Mouse (Mus musculus) telencephalon, adult 2 months (tissue): Measurements from ENCODE around the gene Pcsk5.

Experiments
- DNase-seq: peaks from one replicate; pipeline ENCODE4 v3.0.0-alpha.2; 2011; ENCODE audit warnings: low read depth, low spot score

Pcsk5 gene

DNA sequence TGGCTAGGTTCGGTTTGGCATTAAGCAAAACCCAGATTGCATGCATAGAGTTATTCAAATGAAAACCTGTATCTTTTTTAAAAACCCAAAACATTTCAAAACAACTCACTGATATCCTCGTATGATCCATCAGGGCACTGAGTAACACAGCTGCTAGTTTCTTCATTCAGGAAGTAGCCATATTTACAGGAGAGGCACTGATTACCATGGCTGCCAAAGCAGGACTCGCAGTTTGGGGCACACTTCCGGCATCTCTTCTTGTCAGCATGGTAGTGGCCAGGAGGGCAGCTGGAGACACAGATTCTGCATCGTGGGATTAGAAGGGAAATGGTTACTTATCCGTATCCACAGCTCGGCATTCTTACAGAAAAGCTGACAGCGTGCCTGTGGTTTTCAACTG, 265.1 kb downstream of the Pcsk5 start:
- DNase-seq = no peak

DNA sequence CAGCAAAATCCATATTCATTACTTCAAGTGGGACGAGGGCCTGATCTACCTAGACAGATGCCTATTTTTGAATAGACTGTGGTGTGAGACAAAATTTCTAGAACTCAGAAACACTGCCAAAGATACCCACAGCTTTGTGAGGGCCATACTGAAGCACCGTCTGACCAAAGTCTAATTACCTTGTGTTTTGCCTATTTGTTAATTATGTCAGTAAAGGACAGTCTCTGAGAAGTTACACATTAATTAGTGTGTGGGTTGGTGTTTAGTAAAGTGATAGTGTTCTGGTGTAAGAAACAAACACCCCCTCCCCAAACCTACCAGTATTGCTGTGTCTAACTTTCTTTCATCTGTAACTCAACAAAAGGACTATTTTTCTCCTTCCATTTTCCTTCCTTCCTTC, 266.5 kb downstream of the Pcsk5 start:
- DNase-seq = no peak

DNA sequence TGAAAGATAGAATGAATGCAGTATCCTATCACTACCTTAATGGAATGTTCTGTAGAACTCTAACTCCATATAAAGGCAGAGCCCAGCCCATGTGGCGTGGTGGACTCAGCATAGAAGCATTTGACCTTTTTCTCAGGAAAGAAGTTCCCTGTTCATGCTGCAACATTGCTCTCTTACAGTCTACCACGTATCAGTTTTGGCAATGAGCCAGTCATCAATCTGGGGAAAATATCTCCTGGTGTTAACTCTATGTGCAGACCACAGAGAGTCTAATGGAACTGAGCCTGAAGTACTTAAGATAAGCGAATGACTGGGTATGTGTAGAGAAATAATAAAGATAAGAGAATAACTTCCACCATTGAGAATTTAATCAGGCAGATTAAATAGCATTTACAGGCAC, 270.2 kb downstream of the Pcsk5 start:
- no peak for DNase-seq

DNA sequence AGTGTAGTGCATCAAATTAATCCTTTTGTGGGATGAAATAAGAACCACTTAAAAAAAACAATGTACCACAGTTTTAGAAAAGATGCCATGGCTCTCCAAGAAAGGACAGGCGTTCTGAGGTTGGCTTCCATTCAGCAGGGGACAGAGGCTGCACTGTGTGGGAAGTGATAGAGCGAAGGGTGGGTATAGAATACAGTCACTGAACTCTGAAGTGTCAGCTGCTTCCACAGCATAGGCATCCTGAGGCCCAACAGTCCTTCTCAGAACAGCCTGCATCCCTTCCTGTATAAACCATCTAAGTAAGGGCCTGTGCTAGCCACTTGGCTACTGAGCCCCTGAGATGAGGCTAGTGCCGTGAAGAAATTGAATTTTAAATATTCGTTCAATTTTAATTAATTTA, 271.3 kb downstream of the Pcsk5 start:
- no peak for DNase-seq

DNA sequence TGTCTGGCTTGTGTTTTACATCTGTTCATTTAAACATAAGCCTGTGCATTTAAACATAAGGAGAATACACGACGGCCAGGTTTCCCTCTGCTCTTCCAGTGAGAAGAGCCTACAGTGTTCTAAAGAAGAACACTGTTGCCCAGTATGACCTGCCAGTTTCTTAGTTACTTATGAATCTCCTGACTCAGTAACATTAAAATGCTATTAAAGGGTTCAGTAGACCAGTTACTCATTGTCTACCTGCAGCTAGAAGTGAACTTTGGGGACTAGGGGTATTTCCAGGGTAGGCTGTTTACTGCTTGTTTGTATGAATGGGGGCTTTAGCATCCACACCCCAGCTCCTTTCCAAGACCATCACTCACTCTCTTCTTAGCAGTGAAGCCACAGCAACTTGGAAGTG, 278.7 kb downstream of the Pcsk5 start:
- no peak for DNase-seq

DNA sequence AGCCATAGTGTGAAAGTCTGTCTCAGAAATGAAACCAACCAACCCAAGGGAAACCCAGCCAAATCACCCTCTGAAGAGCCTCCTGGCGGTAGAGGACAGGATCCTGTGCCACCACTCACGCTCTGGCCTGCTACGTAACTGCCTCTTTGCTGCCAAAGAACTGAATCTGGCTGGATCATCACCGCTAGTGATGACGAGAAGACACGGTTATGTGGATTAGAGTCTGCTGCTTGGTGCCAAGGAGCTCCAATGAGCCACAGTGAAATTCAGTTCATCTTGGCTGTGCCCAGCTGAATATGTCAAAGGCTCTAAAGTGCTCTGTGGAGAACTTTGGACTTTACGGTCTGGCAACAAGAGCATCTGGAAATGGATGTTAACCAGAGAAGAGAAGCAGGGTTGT, 282.3 kb downstream of the Pcsk5 start:
- DNase-seq = no peak

DNA sequence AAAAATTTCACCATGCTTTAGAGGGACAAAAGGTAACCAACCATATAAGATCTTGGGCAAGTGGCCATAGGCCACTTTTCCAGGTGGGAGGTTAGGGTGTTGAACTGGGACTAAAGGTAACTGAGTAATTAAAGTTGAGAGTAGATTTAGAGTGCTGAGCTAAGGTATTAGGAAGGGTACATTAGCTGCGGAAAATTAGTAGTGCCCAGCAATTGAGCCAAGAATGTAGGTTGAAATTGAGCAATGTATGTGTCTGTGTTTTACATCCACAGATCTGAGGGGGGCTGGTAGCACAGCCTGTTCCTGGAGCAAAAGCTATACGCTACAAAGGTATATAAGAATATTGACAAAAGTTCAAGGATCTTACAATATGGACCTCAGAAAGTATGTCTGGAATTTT, 282.9 kb downstream of the Pcsk5 start:
- no peak for DNase-seq

DNA sequence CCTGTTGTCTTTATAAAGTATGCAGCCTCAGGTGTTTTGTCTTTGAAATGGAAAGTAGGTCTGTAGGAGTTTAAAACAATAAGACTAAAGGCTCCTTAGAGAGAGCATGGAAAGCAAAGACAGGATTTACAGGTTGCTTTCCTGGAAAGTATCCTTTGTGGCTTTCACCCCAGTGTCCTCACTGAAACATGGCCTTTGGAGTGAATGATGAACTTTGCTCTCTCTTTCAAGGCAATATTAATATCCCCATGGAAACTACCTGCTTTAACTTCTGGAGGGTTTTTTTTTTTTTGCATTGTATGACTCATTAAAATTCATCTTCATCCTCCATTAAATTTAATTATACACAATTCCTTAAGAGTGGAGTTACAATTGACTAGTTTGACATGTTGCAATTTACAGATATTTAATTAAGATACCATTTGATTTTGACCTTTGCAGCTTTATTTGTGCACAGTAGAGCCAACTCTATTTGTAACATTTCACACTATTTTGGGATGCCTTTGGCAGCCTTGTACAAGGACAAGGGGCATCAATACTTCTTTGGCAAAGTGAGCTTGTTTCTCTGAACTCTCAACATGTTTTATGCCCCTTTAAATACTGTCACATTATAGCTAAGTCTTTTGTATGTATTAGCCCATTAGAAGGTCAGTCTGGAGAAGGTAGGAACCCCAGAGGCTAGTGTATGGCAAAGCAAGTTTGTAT, 283.9 kb downstream of the Pcsk5 start:
- no peak for DNase-seq

DNA sequence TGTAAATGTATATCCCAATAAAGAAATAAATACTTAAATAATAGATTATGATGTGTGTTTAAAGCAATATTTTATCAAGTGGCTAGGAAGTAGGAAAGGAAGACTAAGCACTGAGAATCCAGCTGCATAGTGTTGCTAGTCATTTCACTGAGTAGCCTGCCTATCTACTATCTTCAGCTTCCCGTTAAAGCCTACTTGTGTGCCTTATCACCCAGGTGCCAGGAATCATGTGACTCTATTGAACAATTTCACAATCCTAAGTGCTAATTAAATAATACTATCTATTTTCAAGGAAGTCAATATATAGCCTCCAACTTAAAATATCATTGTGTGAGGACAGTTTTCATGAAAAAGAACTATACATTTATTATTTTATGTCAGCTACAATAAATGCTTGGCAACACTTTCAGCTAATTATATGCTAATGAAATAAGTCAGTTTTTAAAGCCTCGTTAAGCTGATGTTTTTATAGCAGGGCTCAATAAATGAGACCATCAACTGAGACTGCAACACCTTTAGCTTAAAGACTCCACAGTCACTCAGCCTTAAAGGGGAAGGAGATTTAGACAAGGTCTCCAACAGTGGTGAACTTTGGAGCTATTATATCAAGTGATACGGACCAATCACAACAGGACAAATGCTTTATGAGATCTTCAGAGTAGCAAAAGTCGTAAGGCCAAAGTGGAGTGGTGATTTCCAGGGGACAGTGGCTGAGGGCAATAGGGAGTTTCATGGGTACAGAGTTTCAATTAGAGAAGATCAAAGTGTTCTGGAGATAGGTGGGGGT, 308.5 kb downstream of the Pcsk5 start:
- DNase-seq = no peak

DNA sequence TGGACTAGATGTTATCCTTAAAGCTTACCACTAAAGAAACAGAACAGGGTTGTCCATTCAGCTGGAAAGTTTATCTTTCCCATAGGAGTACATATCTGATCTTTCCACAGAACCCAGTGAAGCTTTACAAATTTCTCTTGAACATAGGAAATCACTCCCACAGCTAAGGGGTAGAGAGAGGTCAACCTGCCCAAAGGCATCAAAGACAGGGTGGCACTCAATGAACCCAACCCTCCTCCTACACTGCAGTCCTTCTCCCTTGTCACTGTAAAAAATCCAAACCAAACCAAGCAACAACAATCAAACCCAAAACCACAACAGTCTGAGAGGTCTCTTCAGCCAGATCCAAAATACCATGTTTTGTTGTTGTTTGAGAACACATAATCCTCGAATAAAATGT, 311.9 kb downstream of the Pcsk5 start:
- no peak for DNase-seq

DNA sequence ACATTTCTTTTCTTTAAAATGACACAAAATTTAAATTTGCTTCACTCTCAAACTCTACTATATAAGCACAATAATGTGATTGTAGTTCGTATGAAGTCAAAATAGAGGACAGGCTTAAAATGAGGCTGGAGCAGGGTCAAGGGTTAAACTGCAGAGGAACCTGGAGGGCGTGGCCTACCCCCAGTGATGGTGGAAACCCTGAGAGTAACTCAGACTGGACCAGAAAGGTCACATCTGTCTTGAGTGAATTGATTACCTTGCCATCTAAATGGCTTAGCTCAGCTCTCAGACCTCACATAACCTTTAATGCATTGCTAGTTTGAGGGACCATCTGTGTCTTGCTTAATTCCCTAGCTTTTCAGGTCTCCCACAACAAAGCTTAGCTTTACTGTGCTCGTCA, 323.0 kb downstream of the Pcsk5 start:
- DNase-seq = no peak

DNA sequence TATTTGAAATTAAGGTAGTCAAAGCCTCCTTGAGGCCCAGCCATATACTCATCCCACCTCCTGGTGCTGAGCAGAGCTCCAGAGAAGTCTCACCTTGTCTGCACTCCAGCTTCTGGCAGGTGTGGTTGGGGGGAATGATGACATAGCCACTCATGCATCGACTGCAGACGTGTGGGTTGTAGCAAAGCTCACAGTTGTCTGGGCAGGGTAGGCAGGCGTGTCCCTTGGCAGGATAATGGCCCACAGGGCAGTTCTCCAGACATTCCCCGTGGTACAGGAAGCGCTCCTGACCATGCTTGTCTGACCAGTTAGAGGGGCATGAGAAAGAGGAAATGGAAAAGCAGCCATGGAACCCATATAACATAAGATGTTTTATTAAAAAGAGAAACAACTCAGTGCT, 326.1 kb downstream of the Pcsk5 start:
- DNase-seq = no peak

DNA sequence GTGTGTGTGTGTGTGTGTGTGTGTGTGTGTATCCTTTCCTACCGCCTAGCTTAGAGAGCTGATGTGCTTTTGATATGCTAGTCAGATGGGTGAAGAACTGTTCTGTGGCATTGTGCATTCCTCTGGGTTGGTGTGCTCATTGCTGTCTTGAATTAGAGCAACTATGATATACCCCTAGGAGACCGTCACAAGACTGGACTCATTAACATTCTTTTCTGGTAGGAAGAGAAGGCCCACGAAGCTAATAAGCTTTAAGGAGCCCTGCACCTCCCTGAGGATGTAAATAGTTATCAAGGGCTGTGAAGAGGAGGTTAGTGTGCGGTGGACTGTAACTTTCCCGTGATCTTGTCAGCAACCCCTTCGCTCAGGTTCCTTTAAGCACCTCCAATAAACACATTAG, 333.2 kb downstream of the Pcsk5 start:
- no peak for DNase-seq

DNA sequence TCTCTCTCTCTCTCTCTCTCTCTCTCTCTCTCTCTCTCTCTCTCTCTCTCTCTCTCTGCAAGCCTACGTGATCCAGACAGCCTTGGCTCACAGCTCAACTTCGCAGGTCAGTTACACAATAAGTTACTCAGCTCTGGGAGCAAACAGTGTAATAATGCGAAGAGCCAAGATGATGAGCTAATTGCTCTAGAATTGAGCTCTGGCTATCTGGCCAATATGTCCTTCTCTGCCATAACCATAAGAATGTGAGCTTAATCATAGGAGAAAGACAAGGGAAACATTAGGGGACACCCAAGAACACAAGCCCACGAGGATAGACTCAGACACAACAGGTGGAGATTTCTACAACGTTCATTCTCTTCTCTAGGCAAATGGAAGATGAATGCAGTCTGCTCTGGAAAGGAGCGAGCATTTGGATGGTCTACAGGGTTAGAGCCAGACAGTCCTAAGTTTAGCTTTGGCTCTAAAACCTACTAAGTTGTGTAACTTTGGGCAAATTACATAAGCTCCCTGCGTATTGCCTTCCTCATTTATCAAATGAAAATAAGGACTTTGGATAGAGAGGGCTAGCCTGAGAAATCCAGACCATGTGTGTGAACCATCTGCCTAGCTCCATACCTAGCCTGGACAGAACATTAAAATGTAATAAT, 338.7 kb downstream of the Pcsk5 start:
- DNase-seq = no peak

DNA sequence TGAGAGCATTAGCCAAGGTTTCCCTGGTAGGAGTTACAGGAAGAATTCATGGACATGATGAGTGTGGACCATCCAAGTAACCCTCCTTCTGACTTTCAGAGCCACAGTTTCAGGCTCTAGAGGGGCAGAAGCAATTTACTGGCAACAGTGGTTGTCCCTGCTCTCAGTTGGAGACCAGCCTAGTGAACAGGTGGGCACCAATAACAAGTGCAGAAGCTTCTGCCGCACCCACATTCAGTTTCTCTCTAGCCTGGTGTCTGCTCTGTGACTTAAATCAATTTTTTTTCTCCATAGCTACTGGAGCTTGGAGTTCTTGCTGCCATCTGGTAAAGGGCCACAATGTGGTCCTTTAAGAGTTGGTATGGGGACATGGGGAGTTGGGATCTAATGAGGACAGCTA, 341.3 kb downstream of the Pcsk5 start:
- DNase-seq = no peak

DNA sequence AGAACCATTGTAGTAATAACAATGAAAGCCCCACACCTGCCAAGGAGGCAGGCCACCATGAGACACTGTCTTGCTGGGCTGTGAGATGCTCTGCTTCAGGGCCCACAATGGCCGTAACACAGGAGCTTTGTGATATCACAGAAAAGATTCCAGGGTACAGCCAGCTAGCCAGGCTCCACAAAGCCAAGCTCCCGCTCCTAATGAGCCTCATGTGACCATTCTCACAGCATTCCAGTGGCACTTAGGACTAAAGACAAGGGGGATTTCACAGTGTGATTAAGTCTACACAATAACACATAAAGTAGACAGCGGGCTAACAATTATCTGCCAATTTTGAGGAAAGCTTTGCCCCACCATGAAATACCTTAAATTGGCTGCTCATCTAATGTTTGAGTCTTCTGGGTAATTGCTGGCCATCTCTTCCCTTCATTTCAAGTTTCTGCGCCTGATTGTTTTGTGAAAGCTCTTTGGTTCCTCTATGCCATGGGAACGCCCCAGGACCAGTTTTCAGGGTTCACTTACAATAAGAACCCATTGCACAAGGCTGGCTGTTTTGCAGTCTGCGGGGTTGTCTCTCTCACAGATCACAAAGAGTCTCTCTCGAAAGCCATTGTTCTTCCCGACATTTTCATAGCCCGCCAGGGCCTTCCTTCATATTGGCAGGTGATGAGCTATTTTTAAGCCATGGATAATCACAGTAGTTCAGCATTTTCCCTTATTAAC, 345.4 kb downstream of the Pcsk5 start:
- no peak for DNase-seq

DNA sequence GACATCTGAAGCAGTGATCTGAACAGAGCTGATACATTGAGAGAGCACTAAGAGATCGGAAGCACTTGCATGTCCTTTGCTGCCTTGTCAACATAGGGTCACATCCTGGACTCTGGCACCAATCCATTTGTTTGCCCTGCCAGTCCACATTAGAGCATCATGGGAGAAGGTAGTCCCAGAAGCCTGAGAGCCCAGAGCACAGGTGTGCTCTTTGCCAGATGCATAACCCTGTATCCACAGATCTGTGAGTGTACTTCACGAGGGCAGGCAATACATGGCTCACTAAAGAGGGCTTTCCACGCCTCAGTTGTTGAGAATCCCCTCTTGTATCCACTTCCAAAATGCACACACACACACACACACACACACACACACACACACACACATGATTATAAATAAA, 346.1 kb downstream of the Pcsk5 start:
- no peak for DNase-seq

DNA sequence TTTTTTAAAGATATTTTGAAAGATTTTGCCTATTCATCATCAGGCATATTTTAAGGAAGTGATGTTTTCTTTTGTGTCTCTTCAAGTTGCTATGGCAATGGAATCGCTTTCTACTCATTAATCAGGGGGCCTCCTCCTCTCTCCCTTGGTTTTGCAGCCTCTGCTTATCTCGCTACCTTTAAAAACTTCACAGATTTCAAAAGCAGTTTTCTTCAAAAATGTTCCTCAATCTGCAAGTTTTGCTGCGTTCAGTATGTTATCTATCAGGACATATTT, 347.6 kb downstream of the Pcsk5 start:
- no peak for DNase-seq

DNA sequence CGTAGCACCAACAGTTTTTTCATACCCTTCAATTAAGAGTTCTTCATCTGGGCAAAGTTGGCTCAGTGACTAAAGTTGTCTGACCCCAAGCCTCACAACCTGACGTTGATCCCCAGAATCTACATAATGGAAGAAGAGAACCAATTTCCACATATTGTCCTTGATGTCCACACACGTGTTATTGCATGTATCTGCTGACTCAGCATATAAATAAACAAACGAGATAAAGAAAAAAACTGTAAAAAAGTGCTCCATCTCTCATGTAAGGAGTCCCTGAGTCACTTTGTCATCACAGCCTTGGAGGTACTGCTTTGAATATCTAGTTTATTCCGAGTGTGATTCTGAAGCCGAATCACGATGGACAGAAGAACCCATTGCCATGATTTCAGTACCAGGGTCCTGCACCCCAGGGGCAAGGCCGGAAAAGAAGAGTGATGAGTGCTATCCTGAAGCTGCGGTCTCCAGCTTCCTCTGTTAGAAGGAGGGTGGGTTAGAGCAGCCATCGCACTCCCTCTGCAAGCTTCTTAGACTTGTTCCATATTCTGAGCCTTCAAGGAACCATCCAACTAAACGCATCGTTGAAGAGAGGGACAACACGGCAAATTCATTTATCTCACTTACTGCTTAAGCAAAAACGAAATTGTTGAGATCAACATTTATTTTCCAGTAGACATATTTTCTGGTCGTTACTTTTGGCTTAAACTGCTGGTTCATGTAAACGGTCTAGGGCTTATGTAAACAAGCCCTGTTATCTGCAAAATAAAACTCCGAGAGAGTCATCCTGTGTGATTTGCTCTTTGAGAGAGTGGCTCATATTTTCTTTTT, 348.2 kb downstream of the Pcsk5 start:
- no peak for DNase-seq

DNA sequence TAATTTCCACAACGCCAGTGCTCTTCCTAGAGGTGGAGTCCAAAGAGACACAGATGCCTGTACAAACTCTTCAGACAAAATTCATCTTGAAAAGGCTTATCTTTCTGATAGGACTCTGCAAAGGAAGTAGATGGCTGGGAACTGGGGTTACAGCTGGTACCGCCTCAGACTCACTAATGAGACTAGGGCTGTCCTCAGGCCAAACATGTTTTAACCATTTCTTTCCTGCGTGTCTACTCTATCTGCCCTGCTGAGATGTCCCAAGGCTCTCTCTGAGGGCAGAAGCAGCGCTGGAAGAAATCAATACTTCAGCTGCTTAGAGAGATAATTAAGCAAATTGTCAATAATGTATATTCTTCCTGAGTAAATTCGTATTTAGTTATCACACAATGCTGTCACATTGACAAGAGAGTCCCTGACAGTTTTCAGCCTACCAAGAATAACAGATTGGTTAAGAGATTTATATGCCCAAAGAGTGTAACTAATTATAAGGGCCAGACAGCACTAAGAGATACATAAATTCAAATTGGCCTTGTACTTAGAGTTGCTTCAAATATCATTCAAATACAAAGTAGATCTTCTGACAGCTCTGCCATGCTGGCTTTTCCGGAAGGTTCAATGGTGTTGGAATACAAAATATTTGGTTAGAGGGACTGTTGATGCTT, 355.2 kb downstream of the Pcsk5 start:
- no peak for DNase-seq

DNA sequence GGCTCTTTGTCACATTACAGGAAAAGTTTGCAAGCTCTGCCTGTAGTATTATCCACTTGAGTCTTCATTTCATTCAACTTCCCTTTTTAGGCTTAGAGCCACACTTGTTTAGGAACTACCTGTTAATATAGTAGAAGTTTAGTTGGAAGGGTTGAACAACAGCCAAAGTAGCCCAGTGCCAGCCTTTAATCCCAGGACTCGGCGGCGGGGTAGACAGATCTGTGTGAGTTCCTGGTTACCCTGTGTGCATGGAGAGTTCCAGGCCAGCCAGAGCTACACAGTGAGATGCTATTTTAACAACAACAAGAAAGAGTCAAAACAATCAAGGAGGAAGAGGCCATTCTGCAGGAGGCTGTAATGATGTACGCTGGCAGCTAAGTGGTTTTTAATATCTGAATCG, 358.0 kb downstream of the Pcsk5 start:
- DNase-seq = no peak
